Mouse (Mus musculus): Measurements from ENCODE around the gene Lhx5. TPM values are rescaled to one million over a fixed set of nuclear protein-coding genes. Genes with fewer than 3 reads are reported as not detected.

The Lhx5 gene
- polyA plus RNA-seq, 1 experiment from 2014 or later, result 3.5 TPM

- under 1% methylated on average over 41 of the region's 41 CpGs for WGBS
- peak overlapping the region; percentile 91 for H3K27ac ChIP-seq (ENCODE audit: low read depth, low read length)
- H3K4me1 ChIP-seq (ENCODE audit: control insufficient read depth, insufficient read depth, low read length), result peaks cover 12% of the 10 kb centered on the region; the same call in 1 of the 2 replicates
- H3K36me3 ChIP-seq (ENCODE audit: control insufficient read depth, insufficient read depth, low read length), result no peaks in the 10 kb centered on the region
- ATAC-seq, result peak; percentile 89
- no peaks in the 10 kb centered on the region for H3K9me3 ChIP-seq (replicated peaks; ENCODE audit: control insufficient read depth, low read length)
- peak overlapping the region; percentile 66 for H3K9ac ChIP-seq (ENCODE audit: low read length)
- H3K4me3 ChIP-seq (ENCODE audit: low read depth, low read length), result peak overlapping the region; percentile 26
- peak overlapping the region; percentile 60 for H3K4me2 ChIP-seq (ENCODE audit: low read length)
- peak; percentile 85 for DNase-seq (ENCODE audit: low spot score)
- peaks cover 3% of the 10 kb centered on the region; the same call in 1 of the 2 replicates for H3K27me3 ChIP-seq (replicated peaks; ENCODE audit: control insufficient read depth, insufficient read depth, low read length)
Observed at GRCm38 (mm10) chr5:120409385-120410378, 21.8 kb upstream of the Lhx5 start.

GRCm38 (mm10) chr5:120413436-120413835, 18.1 kb upstream of the Lhx5 start:
- DNase-seq (ENCODE audit: low spot score), result no peak

GRCm38 (mm10) chr5:120420106-120420505, 11.4 kb upstream of the Lhx5 start:
- H3K4me2 ChIP-seq (ENCODE audit: low read length), result no peak overlapping the region
- H3K4me3 ChIP-seq (ENCODE audit: low read depth, low read length), result no peak overlapping the region
- peaks cover 35% of the 10 kb centered on the region for H3K27me3 ChIP-seq (replicated peaks; ENCODE audit: control insufficient read depth, insufficient read depth, low read length)
- H3K9me3 ChIP-seq (replicated peaks; ENCODE audit: control insufficient read depth, low read length), result no peaks in the 10 kb centered on the region
- DNase-seq (ENCODE audit: low spot score) (no peak), ATAC-seq (no peak)
- H3K27ac ChIP-seq (ENCODE audit: low read depth, low read length), result no peak overlapping the region
- H3K36me3 ChIP-seq (ENCODE audit: control insufficient read depth, insufficient read depth, low read length), result no peaks in the 10 kb centered on the region
- WGBS, result 91% methylated on average over 8 of the region's 8 CpGs
- no peak overlapping the region for H3K9ac ChIP-seq (ENCODE audit: low read length)
- no peaks in the 10 kb centered on the region for H3K4me1 ChIP-seq (ENCODE audit: control insufficient read depth, insufficient read depth, low read length)

More at GRCm38 (mm10) chr5:120413436-120413835, 18.1 kb upstream of the Lhx5 start:
- no peak overlapping the region for H3K9ac ChIP-seq (ENCODE audit: low read length)
- peaks cover 12% of the 10 kb centered on the region; the same call in 1 of the 2 replicates for H3K4me1 ChIP-seq (ENCODE audit: control insufficient read depth, insufficient read depth, low read length)
- no peak overlapping the region for H3K27ac ChIP-seq (ENCODE audit: low read depth, low read length)
- H3K9me3 ChIP-seq (replicated peaks; ENCODE audit: control insufficient read depth, low read length), result no peaks in the 10 kb centered on the region
- H3K27me3 ChIP-seq (replicated peaks; ENCODE audit: control insufficient read depth, insufficient read depth, low read length), result peaks cover 3% of the 10 kb centered on the region
- H3K4me2 ChIP-seq (ENCODE audit: low read length), result no peak overlapping the region
- ATAC-seq, result no peak
- 86% methylated on average over 6 of the region's 6 CpGs for WGBS
- no peak overlapping the region for H3K4me3 ChIP-seq (ENCODE audit: low read depth, low read length)
- no peaks in the 10 kb centered on the region for H3K36me3 ChIP-seq (ENCODE audit: control insufficient read depth, insufficient read depth, low read length)

GRCm38 (mm10) chr5:120424039-120424438, 7.5 kb upstream of the Lhx5 start:
- peak overlapping the region; percentile 23; the same call in 1 of the 2 replicates for H3K4me2 ChIP-seq (ENCODE audit: low read length)
- 3% methylated on average over 19 of the region's 19 CpGs for WGBS
- peaks cover 53% of the 10 kb centered on the region for H3K27me3 ChIP-seq (replicated peaks; ENCODE audit: control insufficient read depth, insufficient read depth, low read length)
- no peaks in the 10 kb centered on the region for H3K36me3 ChIP-seq (ENCODE audit: control insufficient read depth, insufficient read depth, low read length)
- DNase-seq (ENCODE audit: low spot score), result peak; percentile 77
- peaks cover 8% of the 10 kb centered on the region; the same call in 1 of the 2 replicates for H3K4me1 ChIP-seq (ENCODE audit: control insufficient read depth, insufficient read depth, low read length)
- H3K27ac ChIP-seq (ENCODE audit: low read depth, low read length), result no peak overlapping the region
- H3K4me3 ChIP-seq (ENCODE audit: low read depth, low read length), result no peak overlapping the region
- peak overlapping the region; percentile 33; the same call in 1 of the 2 replicates for H3K9ac ChIP-seq (ENCODE audit: low read length)
- ATAC-seq, result peak; percentile 52; the same call in 1 of the 2 replicates
- no peaks in the 10 kb centered on the region for H3K9me3 ChIP-seq (replicated peaks; ENCODE audit: control insufficient read depth, low read length)

- Histone ChIP-seq H3K27me3 (replicated peaks; ENCODE audit: control insufficient read depth, insufficient read depth, low read length) (peaks cover 57% of the 10 kb centered on the region), H3K9ac (ENCODE audit: low read length) (peak overlapping the region; percentile 2; the same call in 1 of the 2 replicates), H3K4me1 (ENCODE audit: control insufficient read depth, insufficient read depth, low read length) (peaks cover 8% of the 10 kb centered on the region; the same call in 1 of the 2 replicates), H3K36me3 (ENCODE audit: control insufficient read depth, insufficient read depth, low read length) (no peaks in the 10 kb centered on the region), H3K4me3 (ENCODE audit: low read depth, low read length) (peak overlapping the region; percentile 0; the same call in 1 of the 2 replicates), H3K4me2 (ENCODE audit: low read length) (peak overlapping the region; percentile 23; the same call in 1 of the 2 replicates), H3K27ac (ENCODE audit: low read depth, low read length) (peak overlapping the region; percentile 10; the same call in 1 of the 2 replicates), H3K9me3 (replicated peaks; ENCODE audit: control insufficient read depth, low read length) (no peaks in the 10 kb centered on the region)
- ATAC-seq, result no peak
- DNase-seq (ENCODE audit: low spot score), result no peak
- 2% methylated on average over 11 of the region's 11 CpGs for WGBS
Observed at GRCm38 (mm10) chr5:120424657-120425056, 6.8 kb upstream of the Lhx5 start.

- no peak overlapping the region for H3K27ac ChIP-seq (ENCODE audit: low read depth, low read length)
- ATAC-seq, result no peak
- peaks cover 8% of the 10 kb centered on the region; the same call in 1 of the 2 replicates for H3K4me1 ChIP-seq (ENCODE audit: control insufficient read depth, insufficient read depth, low read length)
- WGBS, result 0% methylated on average over 12 of the region's 20 CpGs
- H3K4me2 ChIP-seq (ENCODE audit: low read length), result peak overlapping the region; percentile 26
- no peaks in the 10 kb centered on the region for H3K9me3 ChIP-seq (replicated peaks; ENCODE audit: control insufficient read depth, low read length)
- no peaks in the 10 kb centered on the region for H3K36me3 ChIP-seq (ENCODE audit: control insufficient read depth, insufficient read depth, low read length)
- no peak overlapping the region for H3K4me3 ChIP-seq (ENCODE audit: low read depth, low read length)
- peaks cover 62% of the 10 kb centered on the region for H3K27me3 ChIP-seq (replicated peaks; ENCODE audit: control insufficient read depth, insufficient read depth, low read length)
- DNase-seq (ENCODE audit: low spot score), result no peak
- no peak overlapping the region for H3K9ac ChIP-seq (ENCODE audit: low read length)
Observed at GRCm38 (mm10) chr5:120425711-120426110, 5.8 kb upstream of the Lhx5 start.

GRCm38 (mm10) chr5:120426572-120426971, 4.9 kb upstream of the Lhx5 start:
- H3K4me3 ChIP-seq (ENCODE audit: low read depth, low read length), result no peak overlapping the region
- no peak for DNase-seq (ENCODE audit: low spot score)
- WGBS, result 2% methylated on average over 10 of the region's 10 CpGs
- no peak for ATAC-seq
- no peak overlapping the region; the same call in 1 of the 2 replicates for H3K27ac ChIP-seq (ENCODE audit: low read depth, low read length)
- no peaks in the 10 kb centered on the region for H3K36me3 ChIP-seq (ENCODE audit: control insufficient read depth, insufficient read depth, low read length)
- peaks cover 64% of the 10 kb centered on the region for H3K27me3 ChIP-seq (replicated peaks; ENCODE audit: control insufficient read depth, insufficient read depth, low read length)
- peaks cover 8% of the 10 kb centered on the region; the same call in 1 of the 2 replicates for H3K4me1 ChIP-seq (ENCODE audit: control insufficient read depth, insufficient read depth, low read length)
- no peak overlapping the region for H3K4me2 ChIP-seq (ENCODE audit: low read length)
- H3K9ac ChIP-seq (ENCODE audit: low read length), result no peak overlapping the region
- no peaks in the 10 kb centered on the region for H3K9me3 ChIP-seq (replicated peaks; ENCODE audit: control insufficient read depth, low read length)

GRCm38 (mm10) chr5:120427451-120427938, 4.0 kb upstream of the Lhx5 start:
- Histone ChIP-seq H3K4me1 (ENCODE audit: control insufficient read depth, insufficient read depth, low read length) (peaks cover 8% of the 10 kb centered on the region; the same call in 1 of the 2 replicates), H3K36me3 (ENCODE audit: control insufficient read depth, insufficient read depth, low read length) (no peaks in the 10 kb centered on the region), H3K9ac (ENCODE audit: low read length) (peak overlapping the region; percentile 41), H3K4me2 (ENCODE audit: low read length) (peak overlapping the region; percentile 38), H3K4me3 (ENCODE audit: low read depth, low read length) (peak overlapping the region; percentile 8; the same call in 1 of the 2 replicates), H3K9me3 (replicated peaks; ENCODE audit: control insufficient read depth, low read length) (no peaks in the 10 kb centered on the region), H3K27me3 (replicated peaks; ENCODE audit: control insufficient read depth, insufficient read depth, low read length) (peaks cover 69% of the 10 kb centered on the region), H3K27ac (ENCODE audit: low read depth, low read length) (peak overlapping the region; percentile 44)
- under 1% methylated on average over 33 of the region's 33 CpGs for WGBS
- DNase-seq (ENCODE audit: low spot score) (peak; percentile 70), ATAC-seq (no peak)
